ENCODE assay signal across 22 mouse cellular contexts in the genomic region with DNA sequence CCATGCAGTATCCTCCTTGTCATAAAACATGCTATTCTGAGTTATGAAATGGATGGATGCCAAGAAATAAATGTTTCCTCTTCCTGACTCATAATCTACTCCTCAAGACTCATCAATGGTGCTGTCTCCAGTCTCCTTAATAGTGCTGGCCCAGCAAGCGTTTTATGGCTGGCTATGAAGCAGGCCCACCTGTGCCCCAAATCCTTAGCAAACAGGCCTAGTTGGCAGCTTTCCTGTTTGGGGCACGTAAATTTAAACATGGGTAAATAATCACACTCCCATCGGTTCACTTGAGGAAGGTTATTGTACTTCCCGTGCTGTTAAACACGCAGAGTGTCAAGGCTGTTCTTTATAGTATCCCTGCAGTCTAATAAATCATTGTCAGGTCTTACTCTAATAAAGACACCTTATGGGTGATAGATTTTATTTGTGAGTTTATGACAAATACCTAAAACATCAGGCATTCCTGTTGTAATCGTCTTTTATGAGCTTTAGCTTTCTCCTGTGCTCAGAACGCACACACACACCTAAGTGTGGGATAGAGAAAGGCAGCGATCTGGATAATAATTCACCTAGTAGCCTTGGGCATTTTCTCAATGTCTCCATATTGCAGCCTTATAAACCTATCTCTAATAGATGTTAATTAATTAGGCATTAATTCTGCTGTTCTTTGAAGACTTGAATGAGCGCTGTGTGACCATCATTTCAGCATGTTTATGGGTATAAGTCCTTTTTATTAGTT.
DNase-seq lines count a peak whose midpoint lies in the region; ATAC-seq and TF ChIP-seq lines count a peak whose summit lies in the region.
"Had no signal": no experiment of that assay in that cellular context is flagged by ENCODE, and none has a peak within 500 bp of the region (broad histone marks: within the 10 kb centered on the region; RNA-seq: fewer than 3 reads in every experiment).

No protein-coding gene starts in this region.

- intact Hi-C loops in heart, postnatal 36 days (cut with DNase I): no loop called here

- TF ChIP-seq CTCF in lung, embryonic 14.5 days (IDR thresholded peaks at IDR 0.05; ENCODE audit: low read depth): no peak

- DNase-seq in lung, embryonic 14.5 days: peak; percentile 7
- DNase-seq in lung, postnatal 36 days: no peak
- DNase-seq in forelimb bud, embryonic 11.5 days (ENCODE audit: low read depth, low spot score): peak; percentile 23
- no peak for DNase-seq in limb, embryonic 14.5 days (ENCODE audit: low spot score)
- no peak for DNase-seq in heart, postnatal 36 days
- no peak for DNase-seq in heart, adult 8-10 months (ENCODE audit: low spot score)
- DNase-seq: adrenal gland, postnatal 36 days; B cell, adult 2 months; cerebellum, adult 8-10 months; gastrocnemius, postnatal 25 days; left cerebral cortex, postnatal 4 days; right cerebral cortex, postnatal 4 days had no signal

- H3K27ac ChIP-seq in hindbrain, embryonic 16.5 days (ENCODE audit: low read depth, low read length): no peak overlapping the region
- no peak overlapping the region for H3K27ac ChIP-seq in hindbrain, embryonic 12.5 days
- H3K27ac ChIP-seq in lung, embryonic 14.5 days (ENCODE audit: low read depth): no peak overlapping the region
- no peak overlapping the region for H3K27ac ChIP-seq in limb, embryonic 14.5 days (replicated peaks; ENCODE audit: low read depth, low read length)
- H3K27ac ChIP-seq: embryonic facial prominence, embryonic 12.5 days; forebrain, embryonic 13.5 days; heart, embryonic 10.5 days; hindbrain, embryonic 14.5 days; liver, embryonic 14.5 days; midbrain, embryonic 15.5 days had no signal

- H3K27me3 ChIP-seq in hindbrain, embryonic 16.5 days (replicated peaks; ENCODE audit: control insufficient read depth, insufficient read depth, low read length): no peaks in the 10 kb centered on the region
- no peaks in the 10 kb centered on the region for H3K27me3 ChIP-seq in hindbrain, embryonic 12.5 days
- H3K27me3 ChIP-seq in lung, embryonic 14.5 days (ENCODE audit: insufficient read depth, low read length): no peaks in the 10 kb centered on the region
- no peaks in the 10 kb centered on the region for H3K27me3 ChIP-seq in limb, embryonic 14.5 days (ENCODE audit: control insufficient read depth, insufficient read depth, low read length)
- H3K27me3 ChIP-seq: embryonic facial prominence, embryonic 12.5 days; forebrain, embryonic 13.5 days; midbrain, embryonic 15.5 days had no signal

- H3K4me1 ChIP-seq in hindbrain, embryonic 16.5 days (ENCODE audit: control insufficient read depth, insufficient read depth, low read depth, low read length): no peaks in the 10 kb centered on the region
- no peaks in the 10 kb centered on the region for H3K4me1 ChIP-seq in hindbrain, embryonic 12.5 days
- H3K4me1 ChIP-seq in lung, embryonic 14.5 days (ENCODE audit: insufficient read depth): no peaks in the 10 kb centered on the region
- H3K4me1 ChIP-seq in limb, embryonic 14.5 days (ENCODE audit: control insufficient read depth, insufficient read depth, low read length): peaks cover 4% of the 10 kb centered on the region; the same call in 1 of the 2 replicates
- H3K4me1 ChIP-seq: embryonic facial prominence, embryonic 12.5 days; forebrain, embryonic 13.5 days; heart, embryonic 10.5 days; midbrain, embryonic 15.5 days had no signal

- no peaks in the 10 kb centered on the region for H3K9me3 ChIP-seq in hindbrain, embryonic 16.5 days (ENCODE audit: control insufficient read depth, low read length)
- H3K9me3 ChIP-seq in hindbrain, embryonic 12.5 days (replicated peaks): no peaks in the 10 kb centered on the region
- H3K9me3 ChIP-seq in lung, embryonic 14.5 days (ENCODE audit: low read depth, low read length): no peaks in the 10 kb centered on the region
- no peaks in the 10 kb centered on the region for H3K9me3 ChIP-seq in limb, embryonic 14.5 days (ENCODE audit: control insufficient read depth, low read length)
- H3K9me3 ChIP-seq: embryonic facial prominence, embryonic 12.5 days; forebrain, embryonic 13.5 days; heart, embryonic 10.5 days; midbrain, embryonic 15.5 days had no signal

- no peaks in the 10 kb centered on the region for H3K36me3 ChIP-seq in hindbrain, embryonic 16.5 days (ENCODE audit: control insufficient read depth, insufficient read depth, low read length)
- no peaks in the 10 kb centered on the region for H3K36me3 ChIP-seq in hindbrain, embryonic 12.5 days
- H3K36me3 ChIP-seq in lung, embryonic 14.5 days (ENCODE audit: insufficient read depth): no peaks in the 10 kb centered on the region
- no peaks in the 10 kb centered on the region for H3K36me3 ChIP-seq in limb, embryonic 14.5 days (ENCODE audit: control insufficient read depth, insufficient read depth, low read length)
- H3K36me3 ChIP-seq: embryonic facial prominence, embryonic 12.5 days; heart, embryonic 10.5 days; midbrain, embryonic 15.5 days had no signal

- H3K4me2 ChIP-seq in hindbrain, embryonic 16.5 days (ENCODE audit: low read length): no peak overlapping the region
- H3K4me2 ChIP-seq in hindbrain, embryonic 12.5 days (replicated peaks): no peak overlapping the region
- no peak overlapping the region for H3K4me2 ChIP-seq in lung, embryonic 14.5 days
- H3K4me2 ChIP-seq in limb, embryonic 14.5 days (replicated peaks; ENCODE audit: low read depth, low read length, severe bottlenecking): no peak overlapping the region
- H3K4me2 ChIP-seq: embryonic facial prominence, embryonic 12.5 days; forebrain, embryonic 13.5 days; hindbrain, embryonic 14.5 days; midbrain, embryonic 15.5 days had no signal

- H3K9ac ChIP-seq in hindbrain, embryonic 16.5 days (ENCODE audit: low read depth, low read length): no peak overlapping the region
- no peak overlapping the region for H3K9ac ChIP-seq in hindbrain, embryonic 12.5 days
- H3K9ac ChIP-seq in lung, embryonic 14.5 days: no peak overlapping the region
- H3K9ac ChIP-seq in limb, embryonic 14.5 days (ENCODE audit: low read depth, low read length, severe bottlenecking): no peak overlapping the region
- H3K9ac ChIP-seq: embryonic facial prominence, embryonic 12.5 days; forebrain, embryonic 13.5 days; hindbrain, embryonic 14.5 days; liver, embryonic 14.5 days; midbrain, embryonic 15.5 days had no signal

- no peak for TF ChIP-seq POLR2A in limb, embryonic 14.5 days (IDR thresholded peaks at IDR 0.05; ENCODE audit: borderline replicate concordance, extremely low read depth, insufficient read depth, insufficient read length)

- 0 out of 2 replicates have a peak, but pooled peaks have one; percentile 34 for ATAC-seq in hindbrain, embryonic 16.5 days
- ATAC-seq in hindbrain, embryonic 12.5 days (ENCODE audit: low FRiP score): no peak
- ATAC-seq in lung, embryonic 14.5 days (ENCODE audit: insufficient read depth): no peak; the same call in 1 of the 2 replicates
- ATAC-seq in limb, embryonic 14.5 days (ENCODE audit: low FRiP score, low read depth): peak; percentile 44
- ATAC-seq: forebrain, embryonic 13.5 days; midbrain, embryonic 15.5 days had no signal

- no peak overlapping the region for H3K4me3 ChIP-seq in hindbrain, embryonic 16.5 days (ENCODE audit: low read length)
- no peak overlapping the region for H3K4me3 ChIP-seq in hindbrain, embryonic 12.5 days
- no peak overlapping the region for H3K4me3 ChIP-seq in lung, embryonic 14.5 days (ENCODE audit: low read depth, low read length)
- H3K4me3 ChIP-seq in limb, embryonic 14.5 days (replicated peaks; ENCODE audit: low read length): no peak overlapping the region
- H3K4me3 ChIP-seq: embryonic facial prominence, embryonic 12.5 days; erythroblast, embryonic 14.5 days; forebrain, embryonic 13.5 days; heart, embryonic 10.5 days; midbrain, embryonic 15.5 days; myocyte had no signal

- 75% methylated on average over 9 of the region's 9 CpGs for WGBS in hindbrain, embryonic 16.5 days
- 86% methylated on average over 9 of the region's 9 CpGs for WGBS in hindbrain, embryonic 12.5 days
- WGBS in lung, embryonic 14.5 days: 73% methylated on average over 9 of the region's 9 CpGs
- WGBS in limb, embryonic 14.5 days: 23% methylated on average over 9 of the region's 9 CpGs

Comparison
In these comparisons a context has a peak if more than half of its experiments do, and no peak if none do; other contexts are left out.
1. ATAC-seq: peak in hindbrain, embryonic 16.5 days (single experiment) and limb, embryonic 14.5 days (single experiment); none in hindbrain, embryonic 12.5 days (single experiment) and lung, embryonic 14.5 days (single experiment).
2. DNase-seq: peak in lung, embryonic 14.5 days (single experiment) and forelimb bud, embryonic 11.5 days (single experiment); none in lung, postnatal 36 days (single experiment), limb, embryonic 14.5 days (single experiment), heart, postnatal 36 days (0 of 2) and heart, adult 8-10 months (single experiment).